Mouse (Mus musculus): ENCODE results near the gene Cdkal1.

DNA sequence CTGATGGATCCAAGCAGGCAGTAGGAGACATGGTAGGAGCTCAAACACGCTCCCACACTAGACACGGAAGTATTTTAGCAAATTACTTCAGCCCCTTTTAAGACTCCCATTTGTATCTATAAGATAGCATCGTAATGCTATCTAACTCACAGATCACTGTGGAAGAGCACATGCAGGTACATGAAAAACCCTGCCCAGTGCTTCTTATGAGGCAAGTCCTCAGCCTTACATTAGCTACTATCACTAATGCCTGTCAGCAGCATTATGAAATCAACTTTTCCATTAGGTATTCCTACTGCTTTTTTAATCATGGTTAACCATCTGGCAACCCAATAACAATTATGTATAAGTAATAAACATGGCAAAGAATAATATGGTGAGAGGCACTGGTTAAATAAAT, 47.5 kb downstream of the Cdkal1 start:
- TF ChIP-seq CTCF (IDR thresholded peaks at IDR 0.05; ENCODE audit: extremely low read depth, insufficient read depth, insufficient read length, insufficient replicate concordance) = no peak
- no peak for TF ChIP-seq POLR2A (IDR thresholded peaks at IDR 0.05; ENCODE audit: low read depth, low read length)
